Mouse (Mus musculus) hindbrain, embryonic 16.5 days (tissue): ENCODE data around the gene Plxdc2. TPM values are rescaled to one million over a fixed set of nuclear protein-coding genes. Genes with fewer than 3 reads are reported as not detected.
A peak's percentile ranks its signal among the peaks of the same experiment; 100 is the strongest.

ENCODE experiments used
- ATAC-seq: fragments of 200-750 bp; cut with Nextera tagmentation; 2 replicates; pipeline ENCODE4 v1.8.0; 2017; ENCODE audit warnings: moderate TSS enrichment, moderate library complexity
- H3K27ac ChIP-seq: fragments of 300-500 bp; sonication (generic); 2 replicates; pipeline ENCODE4 v1.5.1; 2014; ENCODE audit warnings: low read depth, mild to moderate bottlenecking, control low read depth, low read length, moderate library complexity
- H3K27me3 ChIP-seq: fragments of 300-500 bp; sonication (generic); replicated peaks from 2 replicates; pipeline ENCODE4 v1.6.1; 2014; ENCODE audit warnings: low read length; ENCODE audit not compliant: control insufficient read depth, insufficient read depth
- H3K36me3 ChIP-seq: fragments of 300-500 bp; sonication (generic); 2 replicates; pipeline ENCODE4 v1.6.1; 2014; ENCODE audit warnings: mild to moderate bottlenecking, low read length, moderate library complexity, mixed read lengths; ENCODE audit not compliant: control insufficient read depth, insufficient read depth
- H3K4me1 ChIP-seq: fragments of 300-500 bp; sonication (generic); 2 replicates; pipeline ENCODE4 v1.6.1; 2014; ENCODE audit warnings: low read depth, low read length; ENCODE audit not compliant: control insufficient read depth, insufficient read depth
- H3K4me2 ChIP-seq: fragments of 300-500 bp; sonication (generic); 2 replicates; pipeline ENCODE4 v1.6.1; 2014; ENCODE audit warnings: mild to moderate bottlenecking, low read length, control low read depth, moderate library complexity
- H3K4me3 ChIP-seq: fragments of 300-500 bp; sonication (generic); 2 replicates; pipeline ENCODE4 v1.5.1; 2014; ENCODE audit warnings: mild to moderate bottlenecking, low read length, control low read depth, moderate library complexity
- H3K9ac ChIP-seq: fragments of 300-500 bp; sonication (generic); 2 replicates; pipeline ENCODE4 v1.6.1; 2014; ENCODE audit warnings: low read depth, mild to moderate bottlenecking, control low read depth, low read length, moderate library complexity
- H3K9me3 ChIP-seq: fragments of 300-500 bp; sonication (generic); 2 replicates; pipeline ENCODE4 v1.6.1; 2014; ENCODE audit warnings: mild to moderate bottlenecking, low read length, moderate library complexity; ENCODE audit not compliant: control insufficient read depth
- WGBS: fragments of 180-500 bp; shearing (Covaris S2); extraction: QIAGEN DNeasy Blood & Tissue Kit; methylation state at CpG from one replicate; pipeline ENCODE4 v1.1.7; 2014; 5-methylcytosine and 5-hydroxymethylcytosine counted together
- polyA plus RNA-seq: library from polyadenylated mRNA; unstranded; fragments of >200 nt; fragmentation: Nextera tagmentation; extraction: Ambion mirVana; gene quantifications from 2 replicates; pipeline ENCODE4 v1.2.1, GENCODE M21; 2015

Gene Plxdc2
- polyA plus RNA-seq, 1 experiment from 2014 or later, result 30.6 TPM

- Histone ChIP-seq H3K4me2 (no peak overlapping the region), H3K4me3 (no peak overlapping the region), H3K36me3 (no peaks in the 10 kb centered on the region), H3K9me3 (no peaks in the 10 kb centered on the region), H3K27me3 (no peaks in the 10 kb centered on the region), H3K4me1 (peaks cover 4% of the 10 kb centered on the region), H3K27ac (no peak overlapping the region), H3K9ac (no peak overlapping the region)
- ATAC-seq, result peak; percentile 24; the same call in 1 of the 2 replicates
- WGBS, result 20% methylated on average over 1 of the region's 1 CpGs
Measured at GRCm38 (mm10) chr2:16773398-16774113, 417.5 kb downstream of the Plxdc2 start.

GRCm38 (mm10) chr2:16774114-16774433 is 418.0 kb downstream of the Plxdc2 start:
- H3K4me3 ChIP-seq, result no peak overlapping the region
- H3K9ac ChIP-seq, result no peak overlapping the region
- peaks cover 4% of the 10 kb centered on the region for H3K4me1 ChIP-seq
- ATAC-seq, result no peak; the same call in 1 of the 2 replicates
- 65% methylated on average over 3 of the region's 3 CpGs for WGBS
- H3K27me3 ChIP-seq, result no peaks in the 10 kb centered on the region
- H3K9me3 ChIP-seq, result no peaks in the 10 kb centered on the region
- no peak overlapping the region for H3K27ac ChIP-seq
- H3K4me2 ChIP-seq, result no peak overlapping the region
- no peaks in the 10 kb centered on the region for H3K36me3 ChIP-seq

GRCm38 (mm10) chr2:16795283-16795682 is 439.2 kb downstream of the Plxdc2 start:
- H3K27ac ChIP-seq, result no peak overlapping the region
- no peak overlapping the region for H3K4me2 ChIP-seq
- no peaks in the 10 kb centered on the region for H3K27me3 ChIP-seq
- no peak overlapping the region for H3K9ac ChIP-seq
- H3K4me1 ChIP-seq, result no peaks in the 10 kb centered on the region
- H3K4me3 ChIP-seq, result no peak overlapping the region
- no peaks in the 10 kb centered on the region for H3K9me3 ChIP-seq
- H3K36me3 ChIP-seq, result no peaks in the 10 kb centered on the region
- ATAC-seq, result no peak
